In genomic region chrX:106017102-106017501, GRCm38 (mm10) we compare ENCODE assay signal across 9 mouse cellular contexts. TPM values are rescaled to one million over a fixed set of nuclear protein-coding genes. Genes with fewer than 3 reads are reported as not detected.
A peak's percentile ranks its signal among the peaks of the same experiment; 100 is the strongest.
DNase-seq lines count a peak whose midpoint lies in the region; ATAC-seq lines count a peak whose summit lies in the region.
"Had no signal": no experiment of that assay in that cellular context is flagged by ENCODE, and none has a peak within 500 bp of the region (broad histone marks: within the 10 kb centered on the region; RNA-seq: fewer than 3 reads in every experiment).

No protein-coding gene starts in this region.

- H3K9me3 ChIP-seq in megakaryocyte, embryonic 14.5 days = no peaks in the 10 kb centered on the region
- no peaks in the 10 kb centered on the region for H3K9me3 ChIP-seq in liver, embryonic 11.5 days (ENCODE audit: control insufficient read depth, low read length)
- H3K9me3 ChIP-seq: limb, embryonic 15.5 days had no signal

- H3K27ac ChIP-seq in liver, embryonic 11.5 days (ENCODE audit: low read depth, low read length) = no peak overlapping the region
- H3K27ac ChIP-seq: limb, embryonic 15.5 days had no signal

- H3K27me3 ChIP-seq in megakaryocyte, embryonic 14.5 days (replicated peaks) = peaks cover 4% of the 10 kb centered on the region
- no peaks in the 10 kb centered on the region for H3K27me3 ChIP-seq in liver, embryonic 11.5 days (replicated peaks; ENCODE audit: control insufficient read depth, insufficient read depth, low read length)
- H3K27me3 ChIP-seq: limb, embryonic 15.5 days had no signal

- intact Hi-C loops in heart, postnatal 10 days (cut with DNase I) = loop anchor here (10.0 kb wide), 1 partner anchor 892 kb away; the partner anchor contains the start of gene Magee1

- no peak for ATAC-seq in megakaryocyte, adult 5-6 weeks (ENCODE audit: poor library complexity, severe bottlenecking)
- ATAC-seq in liver, embryonic 11.5 days (replicated peaks; ENCODE audit: low FRiP score) = no peak

- H3K4me1 ChIP-seq in megakaryocyte, embryonic 14.5 days = peaks cover 18% of the 10 kb centered on the region; the same call in 1 of the 2 replicates
- no peaks in the 10 kb centered on the region for H3K4me1 ChIP-seq in liver, embryonic 11.5 days (replicated peaks; ENCODE audit: control insufficient read depth, insufficient read depth, low read length)
- H3K4me1 ChIP-seq: limb, embryonic 15.5 days had no signal

- 80% methylated on average over 3 of the region's 3 CpGs for WGBS in liver, embryonic 11.5 days

- peak; percentile 18 for DNase-seq in heart, adult 11 months
- no peak for DNase-seq in heart, postnatal 10 days
- DNase-seq in liver, embryonic 11.5 days (ENCODE audit: low spot score) = no peak
- no peak for DNase-seq in adrenal gland, postnatal 25 days
- no peak for DNase-seq in cerebellum, postnatal 10 days
- no peak for DNase-seq in lung, postnatal 36 days

- peak overlapping the region; percentile 54 for H3K4me2 ChIP-seq in liver, embryonic 11.5 days

- peak overlapping the region; percentile 64 for H3K4me3 ChIP-seq in megakaryocyte, embryonic 14.5 days (replicated peaks)
- H3K4me3 ChIP-seq in liver, embryonic 11.5 days (ENCODE audit: low read depth, low read length) = peak overlapping the region; percentile 68

- H3K9ac ChIP-seq in liver, embryonic 11.5 days (ENCODE audit: low read depth, low read length) = peak overlapping the region; percentile 43
- H3K9ac ChIP-seq: limb, embryonic 15.5 days had no signal

- H3K36me3 ChIP-seq in megakaryocyte, embryonic 14.5 days (replicated peaks; ENCODE audit: low read length) = peaks cover 39% of the 10 kb centered on the region
- peaks cover 3% of the 10 kb centered on the region; the same call in 1 of the 2 replicates for H3K36me3 ChIP-seq in liver, embryonic 11.5 days (ENCODE audit: control insufficient read depth, insufficient read depth, low read length)

RNA-seq across cellular contexts. Expression of gene Cox7b, which starts 1.6 kb away (rescaled TPM):
- 1,000 to 10,000 TPM; 1,383 to 1,437 TPM for total RNA-seq in heart, postnatal 10 days (2021)
- polyA plus RNA-seq in megakaryocyte, embryonic 14.5 days (2012; ENCODE audit: insufficient read depth, low replicate concordance) = 5.5 and 18.9 TPM in 2 replicates
- 306 and 313 TPM in 2 replicates for total RNA-seq in megakaryocyte, adult 5-6 weeks (2015)
- total RNA-seq in megakaryocyte, adult 5-6 weeks (2017) = 331 and 383 TPM in 2 replicates
- polyA plus RNA-seq in liver, embryonic 11.5 days (2014; fragmentation: Nextera tagmentation; extraction: Ambion mirVana) = 433 and 493 TPM in 2 replicates
- total RNA-seq in adrenal gland, postnatal 25 days (2021) = 355 and 360 TPM in 2 replicates

RNA-seq across cellular contexts. Expression of gene Magt1, which starts 5.4 kb away (rescaled TPM):
- 10 to 100 TPM; 40.7 to 46.4 TPM for total RNA-seq in heart, postnatal 10 days (2021)
- polyA plus RNA-seq in megakaryocyte, embryonic 14.5 days (2012; ENCODE audit: insufficient read depth, low replicate concordance) = 7.8 TPM in 1 of 2 replicates, not detected in the other
- total RNA-seq in megakaryocyte, adult 5-6 weeks (2015) = 48.6 and 55.6 TPM in 2 replicates
- 72.5 and 75.7 TPM in 2 replicates for total RNA-seq in megakaryocyte, adult 5-6 weeks (2017)
- polyA plus RNA-seq in liver, embryonic 11.5 days (2014; fragmentation: Nextera tagmentation; extraction: Ambion mirVana) = 56.8 and 61.2 TPM in 2 replicates
- 43.5 and 50.5 TPM in 2 replicates for total RNA-seq in adrenal gland, postnatal 25 days (2021)

RNA-seq across cellular contexts. Expression of gene Atp7a, which starts 10.0 kb away (rescaled TPM):
- total RNA-seq in heart, postnatal 10 days (2021) = 10 to 100 TPM; 12.5 to 13.5 TPM
- 0.06 TPM in 1 of 2 replicates, not detected in the other for polyA plus RNA-seq in megakaryocyte, embryonic 14.5 days (2012; ENCODE audit: insufficient read depth, low replicate concordance)
- total RNA-seq in megakaryocyte, adult 5-6 weeks (2015) = 25.0 and 27.5 TPM in 2 replicates
- total RNA-seq in megakaryocyte, adult 5-6 weeks (2017) = 23.5 and 46.6 TPM in 2 replicates
- 16.2 and 19.7 TPM in 2 replicates for polyA plus RNA-seq in liver, embryonic 11.5 days (2014; fragmentation: Nextera tagmentation; extraction: Ambion mirVana)
- 43.6 and 44.9 TPM in 2 replicates for total RNA-seq in adrenal gland, postnatal 25 days (2021)
